Mouse (Mus musculus): ENCODE results near the gene Srgap2. TPM values are rescaled to one million over a fixed set of nuclear protein-coding genes. Genes with fewer than 3 reads are reported as not detected.

Srgap2 gene
- total and polyA plus RNA-seq, 2 experiments from 2014 or later, result 24.5 to 69.3 TPM

DNA sequence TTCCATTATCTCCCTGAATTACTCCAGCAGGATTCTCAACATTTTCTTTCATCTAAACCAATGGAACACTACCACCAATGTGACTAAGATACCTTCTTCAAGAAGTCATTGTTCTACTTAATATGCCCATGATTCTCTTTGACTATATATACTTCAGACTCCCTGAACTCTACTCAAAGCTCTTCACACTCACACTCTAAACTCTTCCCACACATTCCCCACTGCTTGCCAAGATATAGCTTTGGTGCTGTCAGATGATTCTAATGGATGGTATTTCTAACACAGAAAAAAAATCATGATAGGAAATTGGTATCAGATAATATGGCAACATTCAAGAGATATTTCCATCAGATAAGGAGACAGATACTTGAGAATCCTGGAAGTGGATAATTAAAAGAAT, 129.0 kb downstream of the Srgap2 start:
- H3K27ac ChIP-seq, result no peak overlapping the region
- no peak for TF ChIP-seq CTCF (IDR thresholded peaks at IDR 0.05; ENCODE audit: low read depth)
- DNase-seq (ENCODE audit: low spot score) (no peak), ATAC-seq (no peak)
- H3K4me2 ChIP-seq (ENCODE audit: low read depth, low read length), result no peak overlapping the region
- no peaks in the 10 kb centered on the region for H3K9me3 ChIP-seq (ENCODE audit: low read length)
- H3K9ac ChIP-seq (replicated peaks; ENCODE audit: low read length), result no peak overlapping the region
- no peaks in the 10 kb centered on the region; the same call in 1 of the 2 replicates for H3K4me1 ChIP-seq (ENCODE audit: insufficient read depth, low read length)
- H3K36me3 ChIP-seq (ENCODE audit: insufficient read depth, low read length), result no peaks in the 10 kb centered on the region
- no peaks in the 10 kb centered on the region for H3K27me3 ChIP-seq (ENCODE audit: insufficient read depth, low read length)
- no peak overlapping the region for H3K4me3 ChIP-seq (ENCODE audit: low read length)

DNA sequence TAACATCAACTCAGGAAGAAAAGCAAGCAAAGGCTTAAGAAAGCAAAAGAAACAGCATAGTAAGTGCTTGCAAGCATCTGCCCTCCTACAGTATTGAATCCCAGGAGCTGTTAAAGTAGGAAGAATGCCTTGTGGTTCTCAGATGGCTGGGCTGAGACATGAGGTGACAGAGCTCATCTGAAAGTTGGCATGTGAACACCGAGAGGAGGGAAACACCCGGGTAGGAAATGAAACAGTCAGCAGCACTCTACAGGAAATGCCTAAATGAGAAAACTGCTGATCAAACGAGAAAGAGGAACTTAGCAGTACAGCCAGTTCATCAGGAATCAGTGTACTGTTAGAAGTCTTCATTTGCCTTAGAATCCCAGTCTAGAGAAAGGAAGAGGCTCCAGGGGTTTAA, 142.7 kb downstream of the Srgap2 start:
- DNase-seq (ENCODE audit: low spot score), result peak; percentile 7

DNA sequence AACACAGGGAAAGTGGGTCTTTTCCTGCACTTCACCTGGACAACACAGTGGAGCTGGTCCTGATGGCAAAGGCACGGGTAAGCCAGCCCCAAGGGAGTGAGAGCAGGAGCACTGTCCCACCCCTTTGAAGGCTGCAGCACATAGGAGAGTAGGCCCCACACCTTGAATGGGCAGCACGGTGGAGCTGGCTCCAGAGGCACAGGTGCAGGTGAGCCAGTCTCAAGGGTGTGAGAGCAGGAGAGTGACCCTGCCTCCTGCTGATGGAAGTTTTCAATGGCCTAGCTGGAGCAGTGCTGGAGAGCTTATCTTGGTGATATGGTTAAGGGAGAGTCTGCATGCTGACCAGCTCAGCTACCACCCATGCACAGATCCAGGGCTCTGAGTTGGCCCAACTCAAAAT, 145.0 kb downstream of the Srgap2 start:
- ATAC-seq (no peak), DNase-seq (ENCODE audit: low spot score) (no peak)
- no peak overlapping the region for H3K4me3 ChIP-seq (ENCODE audit: low read length)
- H3K36me3 ChIP-seq (ENCODE audit: insufficient read depth, low read length), result no peaks in the 10 kb centered on the region
- H3K27me3 ChIP-seq (ENCODE audit: insufficient read depth, low read length), result no peaks in the 10 kb centered on the region
- H3K27ac ChIP-seq, result no peak overlapping the region
- H3K4me1 ChIP-seq (ENCODE audit: insufficient read depth, low read length), result peaks cover 7% of the 10 kb centered on the region; the same call in 1 of the 2 replicates
- 87% methylated on average over 2 of the region's 2 CpGs for WGBS
- H3K9me3 ChIP-seq (ENCODE audit: low read length), result no peaks in the 10 kb centered on the region
- H3K9ac ChIP-seq (replicated peaks; ENCODE audit: low read length), result no peak overlapping the region
- H3K4me2 ChIP-seq (ENCODE audit: low read depth, low read length), result no peak overlapping the region
- no peak for TF ChIP-seq CTCF (IDR thresholded peaks at IDR 0.05; ENCODE audit: low read depth)

More for the DNA sequence above, 142.7 kb downstream of the Srgap2 start:
- Histone ChIP-seq H3K9ac (replicated peaks; ENCODE audit: low read length) (no peak overlapping the region), H3K36me3 (ENCODE audit: insufficient read depth, low read length) (no peaks in the 10 kb centered on the region), H3K4me1 (ENCODE audit: insufficient read depth, low read length) (0 out of 2 replicates have a peak, but pooled peaks cover 7% of the 10 kb centered on the region), H3K27ac (no peak overlapping the region), H3K27me3 (ENCODE audit: insufficient read depth, low read length) (no peaks in the 10 kb centered on the region), H3K9me3 (ENCODE audit: low read length) (no peaks in the 10 kb centered on the region), H3K4me2 (ENCODE audit: low read depth, low read length) (no peak overlapping the region), H3K4me3 (ENCODE audit: low read length) (no peak overlapping the region)
- 36% methylated on average over 3 of the region's 3 CpGs for WGBS
- ATAC-seq, result no peak
- TF ChIP-seq CTCF (IDR thresholded peaks at IDR 0.05; ENCODE audit: low read depth), result no peak

DNA sequence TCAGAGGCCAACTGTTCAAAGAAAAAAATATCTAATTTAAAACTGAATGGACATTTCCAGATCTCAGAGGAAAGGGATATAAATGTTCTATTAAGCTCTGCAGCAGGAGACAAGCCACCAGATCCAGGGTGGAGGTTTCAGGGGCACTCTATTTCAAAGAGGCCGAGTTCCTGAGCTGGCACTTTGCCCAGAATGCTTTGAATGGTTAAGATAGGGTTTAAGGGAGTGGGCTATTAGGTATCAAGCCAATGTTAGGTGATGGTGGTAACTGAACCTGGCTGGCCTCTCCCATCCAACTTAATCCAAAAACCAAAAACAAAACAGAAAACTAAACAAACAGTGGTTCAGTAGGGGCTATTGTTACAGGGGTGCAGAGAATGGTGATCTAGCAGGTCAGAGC, 146.9 kb downstream of the Srgap2 start:
- no peak for ATAC-seq
- Histone ChIP-seq H3K4me2 (ENCODE audit: low read depth, low read length) (no peak overlapping the region), H3K4me3 (ENCODE audit: low read length) (no peak overlapping the region), H3K4me1 (ENCODE audit: insufficient read depth, low read length) (peaks cover 7% of the 10 kb centered on the region; the same call in 1 of the 2 replicates), H3K27ac (no peak overlapping the region), H3K9ac (replicated peaks; ENCODE audit: low read length) (no peak overlapping the region), H3K9me3 (ENCODE audit: low read length) (no peaks in the 10 kb centered on the region), H3K27me3 (ENCODE audit: insufficient read depth, low read length) (no peaks in the 10 kb centered on the region), H3K36me3 (ENCODE audit: insufficient read depth, low read length) (no peaks in the 10 kb centered on the region)
- no peak for DNase-seq (ENCODE audit: low spot score)
- 15% methylated on average over 1 of the region's 1 CpGs for WGBS
- TF ChIP-seq CTCF (IDR thresholded peaks at IDR 0.05; ENCODE audit: low read depth), result no peak

GRCm38 (mm10) chr1:131378914-131379474, 148.2 kb downstream of the Srgap2 start:
- no peak overlapping the region for H3K4me2 ChIP-seq (ENCODE audit: low read depth, low read length)
- peaks cover 7% of the 10 kb centered on the region; the same call in 1 of the 2 replicates for H3K4me1 ChIP-seq (ENCODE audit: insufficient read depth, low read length)
- no peak overlapping the region for H3K4me3 ChIP-seq (ENCODE audit: low read length)
- no peak for TF ChIP-seq CTCF (IDR thresholded peaks at IDR 0.05; ENCODE audit: low read depth)
- peak overlapping the region; percentile 38; the same call in 1 of the 2 replicates for H3K27ac ChIP-seq
- no peaks in the 10 kb centered on the region for H3K9me3 ChIP-seq (ENCODE audit: low read length)
- no peaks in the 10 kb centered on the region for H3K36me3 ChIP-seq (ENCODE audit: insufficient read depth, low read length)
- H3K27me3 ChIP-seq (ENCODE audit: insufficient read depth, low read length), result no peaks in the 10 kb centered on the region
- 62% methylated on average over 1 of the region's 1 CpGs for WGBS
- ATAC-seq (no peak), DNase-seq (ENCODE audit: low spot score) (no peak)
- no peak overlapping the region for H3K9ac ChIP-seq (replicated peaks; ENCODE audit: low read length)

GRCm38 (mm10) chr1:131378081-131378913, 148.9 kb downstream of the Srgap2 start:
- peak overlapping the region; percentile 38; the same call in 1 of the 2 replicates for H3K27ac ChIP-seq
- no peaks in the 10 kb centered on the region for H3K36me3 ChIP-seq (ENCODE audit: insufficient read depth, low read length)
- no peak overlapping the region for H3K9ac ChIP-seq (replicated peaks; ENCODE audit: low read length)
- H3K4me1 ChIP-seq (ENCODE audit: insufficient read depth, low read length), result peaks cover 7% of the 10 kb centered on the region; the same call in 1 of the 2 replicates
- no peak overlapping the region for H3K4me2 ChIP-seq (ENCODE audit: low read depth, low read length)
- H3K9me3 ChIP-seq (ENCODE audit: low read length), result no peaks in the 10 kb centered on the region
- TF ChIP-seq CTCF (IDR thresholded peaks at IDR 0.05; ENCODE audit: low read depth), result no peak
- ATAC-seq, result no peak; the same call in 1 of the 2 replicates
- no peaks in the 10 kb centered on the region for H3K27me3 ChIP-seq (ENCODE audit: insufficient read depth, low read length)
- no peak for DNase-seq (ENCODE audit: low spot score)
- 50% methylated on average over 7 of the region's 7 CpGs for WGBS
- H3K4me3 ChIP-seq (ENCODE audit: low read length), result no peak overlapping the region
